Mouse (Mus musculus) neural tube, embryonic 14.5 days (tissue): ENCODE measurements around the gene Ntn5. TPM values are rescaled to one million over a fixed set of nuclear protein-coding genes. Genes with fewer than 3 reads are reported as not detected.

ENCODE experiments used
- ATAC-seq: fragments of 200-750 bp; cut with Nextera tagmentation; 2 replicates; pipeline ENCODE4 v1.8.0; 2017; ENCODE audit warnings: low read depth, mild to moderate bottlenecking, moderate TSS enrichment, moderate library complexity
- H3K27ac ChIP-seq: fragments of 300-500 bp; sonication (generic); 2 replicates; pipeline ENCODE4 v1.5.1; 2014; ENCODE audit warnings: low read depth, mild to moderate bottlenecking, control low read depth, low read length, moderate library complexity, mixed read lengths
- H3K27me3 ChIP-seq: fragments of 300-500 bp; sonication (generic); 2 replicates; pipeline ENCODE4 v1.6.1; 2014; ENCODE audit warnings: low read length; ENCODE audit not compliant: control insufficient read depth, insufficient read depth
- H3K36me3 ChIP-seq: fragments of 300-500 bp; sonication (generic); 2 replicates; pipeline ENCODE4 v1.6.1; 2014; ENCODE audit warnings: low read length, mixed read lengths; ENCODE audit not compliant: control insufficient read depth, insufficient read depth
- H3K4me1 ChIP-seq: fragments of 300-500 bp; sonication (generic); 2 replicates; pipeline ENCODE4 v1.6.1; 2014; ENCODE audit warnings: low read length; ENCODE audit not compliant: control insufficient read depth, insufficient read depth
- H3K4me2 ChIP-seq: fragments of 300-500 bp; sonication (generic); 2 replicates; pipeline ENCODE4 v1.6.1; 2014; ENCODE audit warnings: mild to moderate bottlenecking, low read depth, low read length, control low read depth
- H3K4me3 ChIP-seq: fragments of 300-500 bp; sonication (generic); 2 replicates; pipeline ENCODE4 v1.5.1; 2014; ENCODE audit warnings: low read depth, low read length, control low read depth, mixed read lengths
- H3K9ac ChIP-seq: fragments of 300-500 bp; sonication (generic); replicated peaks from 2 replicates; pipeline ENCODE4 v1.6.1; 2014; ENCODE audit warnings: low read depth, mild to moderate bottlenecking, control low read depth, low read length, mixed read lengths
- H3K9me3 ChIP-seq: fragments of 300-500 bp; sonication (generic); 2 replicates; pipeline ENCODE4 v1.6.1; 2016; ENCODE audit warnings: low read length; ENCODE audit not compliant: control insufficient read depth
- WGBS: fragments of 180-500 bp; shearing (Covaris S2); extraction: QIAGEN DNeasy Blood & Tissue Kit; methylation state at CpG from one replicate; pipeline ENCODE4 v1.1.7; 2014; 5-methylcytosine and 5-hydroxymethylcytosine counted together
- polyA plus RNA-seq: library from polyadenylated mRNA; unstranded; fragments of >200 nt; fragmentation: Nextera tagmentation; extraction: Ambion mirVana; gene quantifications from 2 replicates; pipeline ENCODE4 v1.2.1, GENCODE M21; 2014

Ntn5 gene
- polyA plus RNA-seq, 1 experiment from 2014 or later: not detected

GRCm38 (mm10) chr7:45677627-45678295, 6.1 kb upstream of the Ntn5 start:
- Histone ChIP-seq H3K9ac (no peak overlapping the region), H3K4me3 (no peak overlapping the region), H3K9me3 (no peaks in the 10 kb centered on the region), H3K27me3 (no peaks in the 10 kb centered on the region), H3K4me2 (no peak overlapping the region), H3K4me1 (no peaks in the 10 kb centered on the region; the same call in 1 of the 2 replicates), H3K27ac (no peak overlapping the region), H3K36me3 (no peaks in the 10 kb centered on the region)
- WGBS: 82% methylated on average over 7 of the region's 7 CpGs
- no peak for ATAC-seq

- no peaks in the 10 kb centered on the region for H3K9me3 ChIP-seq
- WGBS: 92% methylated on average over 14 of the region's 14 CpGs
These were observed 5.3 kb upstream of the Ntn5 start for GRCm38 (mm10) chr7:45678513-45678912.

DNA sequence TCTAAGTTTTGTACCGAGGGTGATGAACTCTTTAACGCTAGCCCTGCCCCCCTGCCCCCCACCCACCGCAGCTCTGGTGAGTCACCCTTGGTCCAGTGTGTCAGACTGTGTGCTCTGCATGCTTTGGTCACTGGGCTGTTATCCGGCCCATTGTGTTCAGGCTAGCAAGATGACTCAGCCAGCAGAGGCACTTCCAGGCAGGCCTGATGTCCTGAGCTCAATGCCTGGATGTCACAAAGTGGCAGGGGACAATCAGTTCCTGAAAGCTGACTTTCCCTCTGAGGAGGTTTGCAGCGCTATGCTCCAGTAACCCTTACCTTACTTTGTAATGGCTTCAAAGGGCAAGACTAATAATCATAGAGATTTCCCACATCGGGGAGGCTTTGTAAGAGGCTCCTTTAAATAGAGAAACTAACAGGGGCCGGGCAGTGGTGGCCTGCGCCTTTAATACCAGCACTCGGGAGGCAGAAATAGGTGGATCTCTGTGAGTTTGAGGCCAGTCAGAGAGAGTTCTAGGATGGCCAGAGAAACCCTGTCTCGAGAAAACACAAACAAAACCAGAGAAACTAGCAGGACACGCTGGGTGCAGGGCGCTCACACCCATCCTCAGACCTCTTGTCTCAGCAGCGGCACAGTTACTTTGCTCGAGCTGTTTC, 3.7 kb upstream of the Ntn5 start:
- WGBS: 77% methylated on average over 14 of the region's 14 CpGs
- no peak for ATAC-seq
- H3K9ac ChIP-seq: no peak overlapping the region

More at GRCm38 (mm10) chr7:45678513-45678912, 5.3 kb upstream of the Ntn5 start:
- H3K4me2 ChIP-seq: no peak overlapping the region
- ATAC-seq: no peak
- H3K36me3 ChIP-seq: no peaks in the 10 kb centered on the region
- H3K4me3 ChIP-seq: no peak overlapping the region
- H3K27me3 ChIP-seq: no peaks in the 10 kb centered on the region
- no peak overlapping the region for H3K9ac ChIP-seq
- no peaks in the 10 kb centered on the region; the same call in 1 of the 2 replicates for H3K4me1 ChIP-seq
- H3K27ac ChIP-seq: no peak overlapping the region

DNA sequence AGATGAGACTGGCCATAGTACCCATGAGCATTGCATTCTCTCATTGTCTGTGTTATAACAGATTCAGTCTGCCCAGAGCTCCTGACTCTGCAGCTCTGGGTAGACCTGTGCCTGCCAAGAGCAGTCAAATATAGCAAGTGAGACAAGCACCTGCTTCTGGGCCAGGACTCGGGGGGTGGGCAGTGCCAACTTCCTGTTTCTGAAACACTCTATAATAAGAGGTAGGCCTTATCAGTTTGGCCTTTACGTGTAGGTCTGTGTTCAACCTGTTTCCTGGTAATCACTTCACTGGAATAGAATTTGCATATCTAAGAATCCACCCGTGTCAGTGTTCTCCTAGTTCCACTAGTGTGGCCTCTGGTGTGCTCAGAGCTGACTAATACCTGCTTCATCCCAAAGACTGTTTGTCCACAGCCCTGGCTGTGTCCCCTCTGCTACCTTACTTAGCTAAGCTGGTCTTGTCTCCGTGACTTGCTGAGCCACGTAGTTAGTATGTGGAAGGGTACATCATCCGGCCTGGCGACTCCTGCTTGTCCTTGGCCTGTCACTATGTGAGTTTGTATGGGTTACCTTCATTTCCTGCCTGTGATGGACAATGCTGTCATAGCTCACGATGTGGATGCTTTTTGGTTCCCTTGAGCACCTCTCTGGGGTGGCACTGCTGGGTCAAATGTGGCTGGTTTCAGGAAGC, 2.6 kb upstream of the Ntn5 start:
- Histone ChIP-seq H3K4me3 (no peak overlapping the region), H3K4me2 (no peak overlapping the region), H3K27me3 (no peaks in the 10 kb centered on the region), H3K27ac (no peak overlapping the region), H3K9ac (no peak overlapping the region), H3K4me1 (no peaks in the 10 kb centered on the region; the same call in 1 of the 2 replicates), H3K36me3 (no peaks in the 10 kb centered on the region), H3K9me3 (no peaks in the 10 kb centered on the region)
- no peak for ATAC-seq
- WGBS: 88% methylated on average over 8 of the region's 8 CpGs

More for the DNA sequence above, 3.7 kb upstream of the Ntn5 start:
- H3K36me3 ChIP-seq: no peaks in the 10 kb centered on the region
- H3K4me3 ChIP-seq: no peak overlapping the region
- no peak overlapping the region for H3K27ac ChIP-seq
- H3K27me3 ChIP-seq: no peaks in the 10 kb centered on the region
- H3K4me2 ChIP-seq: no peak overlapping the region
- H3K9me3 ChIP-seq: no peaks in the 10 kb centered on the region
- H3K4me1 ChIP-seq: no peaks in the 10 kb centered on the region; the same call in 1 of the 2 replicates

DNA sequence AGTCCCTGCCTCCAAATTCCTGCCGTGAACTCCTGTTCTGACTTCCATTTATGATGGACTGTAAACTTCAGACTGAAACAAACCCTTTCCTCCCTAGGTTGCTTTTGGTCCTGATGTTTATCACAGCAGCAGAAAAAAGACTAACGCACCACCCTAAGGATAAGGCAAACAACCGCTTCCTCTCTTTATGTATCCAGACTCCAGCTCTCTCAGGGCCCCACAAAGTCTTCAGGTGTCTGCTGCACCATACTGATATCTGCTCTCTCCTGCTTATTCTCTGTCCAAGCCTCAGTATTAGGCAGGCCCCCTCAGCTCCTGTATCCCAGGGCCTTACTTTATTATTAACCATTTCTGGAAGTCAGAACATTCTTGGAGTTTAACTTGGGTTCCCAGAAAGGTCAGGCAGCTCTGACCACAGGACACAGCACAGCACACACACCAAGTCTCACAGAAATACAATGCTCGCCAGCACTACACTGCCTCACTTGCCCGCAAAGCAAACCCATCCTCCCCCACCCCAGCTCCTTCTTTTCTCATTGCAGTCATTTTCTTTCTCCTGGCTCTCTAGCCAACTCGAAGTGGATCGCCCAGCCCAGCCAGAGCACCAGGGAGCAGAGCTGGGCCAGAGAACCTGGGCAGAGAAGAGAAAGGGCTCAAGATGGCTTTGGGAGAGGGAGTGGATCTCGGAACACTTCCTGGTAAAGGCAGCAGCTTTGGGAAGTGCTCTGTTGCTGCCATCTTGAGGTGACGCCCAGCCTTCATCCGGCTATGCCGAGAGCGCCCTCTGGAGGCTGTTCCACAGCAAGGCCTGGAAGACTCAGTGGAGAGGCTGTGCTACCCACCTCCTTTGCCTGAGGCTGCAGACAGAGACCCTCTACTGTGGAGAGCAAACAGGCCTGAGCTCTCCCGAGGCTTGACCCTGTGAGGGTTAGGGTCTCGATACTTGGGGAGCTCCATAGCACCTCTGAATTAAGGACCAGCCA, 1.4 kb upstream of the Ntn5 start:
- no peak overlapping the region for H3K4me3 ChIP-seq
- no peaks in the 10 kb centered on the region for H3K36me3 ChIP-seq
- H3K9ac ChIP-seq: no peak overlapping the region
- H3K9me3 ChIP-seq: no peaks in the 10 kb centered on the region
- no peak overlapping the region for H3K27ac ChIP-seq
- H3K4me2 ChIP-seq: peak overlapping the region; percentile 23
- 30% methylated on average over 14 of the region's 14 CpGs for WGBS
- peak; percentile 64; the same call in 1 of the 2 replicates for ATAC-seq
- H3K4me1 ChIP-seq: no peaks in the 10 kb centered on the region; the same call in 1 of the 2 replicates
- H3K27me3 ChIP-seq: no peaks in the 10 kb centered on the region

DNA sequence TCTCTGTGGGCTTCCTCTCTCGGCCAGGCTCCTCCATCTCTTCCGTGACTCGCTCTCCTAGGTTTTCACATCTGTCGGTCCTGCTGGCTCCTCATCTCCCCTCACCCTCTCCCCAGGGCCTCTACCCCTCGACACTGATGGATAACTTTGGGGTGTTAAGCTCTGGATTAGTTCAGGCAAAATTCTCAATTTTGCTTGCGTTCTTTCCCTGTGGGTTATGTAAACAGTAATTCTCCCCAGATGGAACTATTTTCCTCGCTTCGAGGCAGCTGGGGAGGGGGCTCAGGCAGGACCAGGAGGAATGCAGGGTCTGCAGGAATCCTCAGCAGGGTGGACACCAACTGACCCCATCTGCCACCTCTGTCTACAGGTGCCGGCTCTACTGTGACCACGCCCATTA, 2.0 kb downstream of the Ntn5 start:
- no peak overlapping the region for H3K9ac ChIP-seq
- no peaks in the 10 kb centered on the region for H3K9me3 ChIP-seq
- H3K4me2 ChIP-seq: no peak overlapping the region
- ATAC-seq: no peak
- H3K36me3 ChIP-seq: no peaks in the 10 kb centered on the region
- 56% methylated on average over 10 of the region's 10 CpGs for WGBS
- H3K27me3 ChIP-seq: no peaks in the 10 kb centered on the region
- no peak overlapping the region for H3K4me3 ChIP-seq
- H3K27ac ChIP-seq: no peak overlapping the region
- H3K4me1 ChIP-seq: no peaks in the 10 kb centered on the region; the same call in 1 of the 2 replicates

DNA sequence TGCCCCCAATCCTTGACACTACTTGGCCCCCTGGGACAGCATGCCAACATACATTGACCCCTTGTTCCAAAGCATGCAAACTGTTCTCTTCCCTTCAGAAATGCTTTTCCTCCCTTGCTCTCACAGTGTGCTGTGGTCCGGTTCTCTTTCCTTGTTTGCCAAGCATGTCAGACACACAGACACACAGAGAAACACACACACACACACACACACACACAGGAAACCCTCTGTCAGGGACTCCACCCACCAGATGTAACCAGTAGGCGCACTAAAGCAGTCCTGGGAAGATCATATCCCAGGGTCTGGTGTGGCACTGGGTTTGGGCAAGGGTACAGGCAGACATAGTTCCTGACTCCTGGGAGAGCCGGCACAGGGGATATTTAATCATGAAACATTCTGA, 3.0 kb downstream of the Ntn5 start:
- H3K27ac ChIP-seq: no peak overlapping the region
- WGBS: 59% methylated on average over 3 of the region's 3 CpGs

DNA sequence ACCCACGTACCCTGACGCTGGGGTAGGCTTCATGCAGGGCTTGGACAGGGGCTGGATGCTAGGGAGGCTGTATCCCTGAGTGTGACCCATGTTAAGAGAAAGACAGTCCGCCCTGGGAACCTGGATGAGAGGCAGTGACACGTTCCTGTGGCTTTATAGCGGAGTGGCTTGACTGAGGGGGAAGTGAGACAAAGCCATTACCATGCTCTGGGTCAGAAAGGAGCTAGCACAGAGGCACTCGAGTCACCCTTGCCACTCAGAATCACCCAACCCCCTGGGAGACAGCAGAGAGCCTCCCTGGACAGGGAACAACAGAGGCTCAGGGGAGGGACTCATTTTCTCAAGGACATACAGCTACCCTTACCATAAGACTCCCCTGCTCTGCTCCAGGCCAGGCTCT, 5.3 kb downstream of the Ntn5 start:
- H3K27ac ChIP-seq: no peak overlapping the region
- no peaks in the 10 kb centered on the region for H3K36me3 ChIP-seq
- no peak overlapping the region for H3K4me2 ChIP-seq
- no peak overlapping the region for H3K4me3 ChIP-seq
- H3K27me3 ChIP-seq: no peaks in the 10 kb centered on the region
- WGBS: 58% methylated on average over 6 of the region's 6 CpGs
- no peaks in the 10 kb centered on the region for H3K9me3 ChIP-seq
- H3K4me1 ChIP-seq: no peaks in the 10 kb centered on the region
- ATAC-seq: no peak
- no peak overlapping the region for H3K9ac ChIP-seq

More for the DNA sequence above, 3.0 kb downstream of the Ntn5 start:
- no peak for ATAC-seq
- Histone ChIP-seq H3K4me3 (no peak overlapping the region), H3K27me3 (no peaks in the 10 kb centered on the region), H3K4me2 (no peak overlapping the region), H3K4me1 (no peaks in the 10 kb centered on the region; the same call in 1 of the 2 replicates), H3K9ac (no peak overlapping the region), H3K9me3 (no peaks in the 10 kb centered on the region), H3K36me3 (no peaks in the 10 kb centered on the region)
